Mouse (Mus musculus): ENCODE measurements around the gene Bend4.

Bend4 gene

GRCm38 (mm10) chr5:67411475-67411874, 16.6 kb downstream of the Bend4 start:
- DNase-seq, result no peak

- DNase-seq, result no peak
Measured at GRCm38 (mm10) chr5:67410426-67410825, 17.7 kb downstream of the Bend4 start.

GRCm38 (mm10) chr5:67408391-67408790, 19.7 kb downstream of the Bend4 start:
- no peak for DNase-seq

GRCm38 (mm10) chr5:67404919-67405318, 23.2 kb downstream of the Bend4 start:
- no peak for DNase-seq

- no peak for DNase-seq
Measured at GRCm38 (mm10) chr5:67404380-67404779, 23.7 kb downstream of the Bend4 start.

- peak; percentile 7 for DNase-seq
Measured at GRCm38 (mm10) chr5:67401612-67402011, 26.5 kb downstream of the Bend4 start.

GRCm38 (mm10) chr5:67400608-67401480, 27.3 kb downstream of the Bend4 start:
- no peak for DNase-seq

- DNase-seq, result no peak
Measured at GRCm38 (mm10) chr5:67399876-67400607, 28.1 kb downstream of the Bend4 start.

GRCm38 (mm10) chr5:67397186-67397585, 30.9 kb downstream of the Bend4 start:
- DNase-seq, result no peak

GRCm38 (mm10) chr5:67395211-67395851, 32.8 kb downstream of the Bend4 start:
- no peak for DNase-seq

GRCm38 (mm10) chr5:67393951-67394350, 34.2 kb downstream of the Bend4 start:
- DNase-seq, result no peak

GRCm38 (mm10) chr5:67382556-67382955, 45.6 kb downstream of the Bend4 start:
- DNase-seq, result no peak

GRCm38 (mm10) chr5:67381690-67382089, 46.4 kb downstream of the Bend4 start:
- DNase-seq, result no peak

- no peak for DNase-seq
Measured at GRCm38 (mm10) chr5:67377044-67377621, 51.0 kb downstream of the Bend4 start.

- no peak for DNase-seq
Measured at GRCm38 (mm10) chr5:67362931-67363330, 65.2 kb downstream of the Bend4 start.

- DNase-seq, result no peak
Measured at GRCm38 (mm10) chr5:67362316-67362715, 65.8 kb downstream of the Bend4 start.

GRCm38 (mm10) chr5:67348949-67349348, 79.2 kb downstream of the Bend4 start:
- no peak for DNase-seq

GRCm38 (mm10) chr5:67347060-67347459, 81.0 kb downstream of the Bend4 start:
- no peak for DNase-seq
